Mouse (Mus musculus) thymus, postnatal 10 days (tissue): ENCODE measurements at regions not wholly inside any gene's neighbourhood (a gene's known extent, or its start where the extent isn't known, plus 50 kb on each side); places are given as distances from the start of the nearest gene placed in this dataset.

ENCODE experiments used
- DNase-seq, 2 experiments: peaks; one replicate each; pipeline ENCODE4 v3.0.0; 2021; ENCODE audit warnings: low spot score in 2 of 2

DNA sequence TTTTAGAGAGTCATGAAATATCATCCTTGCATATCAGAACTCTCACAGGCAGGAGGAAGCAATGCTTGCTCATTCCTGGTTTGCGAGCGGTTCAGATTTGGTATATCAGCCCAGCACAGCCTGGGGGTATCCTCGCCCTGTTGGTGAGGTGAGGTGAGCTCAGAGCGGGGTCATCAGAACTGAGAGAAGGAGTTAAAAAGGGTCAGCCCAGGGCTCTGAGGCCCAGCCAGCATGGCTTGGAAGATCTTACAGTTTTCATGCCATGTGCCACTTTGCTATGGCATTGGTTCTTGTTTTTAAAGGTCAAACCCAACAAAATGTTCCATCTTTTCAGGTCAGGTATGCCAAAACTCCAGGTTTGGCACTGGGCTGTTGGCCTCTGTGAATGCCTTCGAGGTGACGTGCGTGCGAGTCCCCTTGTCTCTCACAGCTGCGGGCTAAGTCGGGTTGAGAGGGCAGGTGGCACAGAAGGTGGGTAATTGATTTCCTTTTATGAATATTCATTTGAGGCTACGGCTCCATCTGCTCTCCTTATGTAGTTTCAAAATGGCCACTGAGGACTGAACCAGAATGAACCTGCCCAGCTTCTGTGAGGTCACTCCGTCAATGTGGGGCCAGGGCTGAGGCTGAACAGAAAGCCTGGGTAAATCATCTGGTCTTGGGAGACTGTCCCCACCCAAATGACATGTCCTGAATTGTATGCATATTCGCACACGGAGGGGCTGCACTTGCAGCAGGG lies 86.3 kb downstream of the Hhipl2 start:
- no peak for DNase-seq

DNA sequence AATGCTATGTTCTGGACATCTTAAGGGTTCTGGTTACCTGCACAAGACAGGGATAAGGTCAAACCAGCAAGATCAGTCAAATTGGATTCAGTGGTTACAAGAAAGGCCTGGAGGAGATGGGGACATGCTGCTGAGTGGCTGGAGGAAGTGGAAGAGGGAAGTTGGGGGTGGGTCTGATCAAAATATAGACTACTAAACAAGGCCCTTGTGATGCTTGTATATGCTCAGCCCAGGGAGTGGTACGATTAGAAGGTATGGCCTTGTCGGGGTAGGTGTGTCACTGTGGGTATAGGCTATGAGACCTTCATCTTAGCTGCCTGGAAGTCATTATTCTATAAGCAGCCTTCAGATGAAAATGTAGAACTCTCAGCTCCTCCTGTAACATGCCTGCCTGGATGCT lies 89.9 kb downstream of the Hhipl2 start:
- no peak for DNase-seq

DNA sequence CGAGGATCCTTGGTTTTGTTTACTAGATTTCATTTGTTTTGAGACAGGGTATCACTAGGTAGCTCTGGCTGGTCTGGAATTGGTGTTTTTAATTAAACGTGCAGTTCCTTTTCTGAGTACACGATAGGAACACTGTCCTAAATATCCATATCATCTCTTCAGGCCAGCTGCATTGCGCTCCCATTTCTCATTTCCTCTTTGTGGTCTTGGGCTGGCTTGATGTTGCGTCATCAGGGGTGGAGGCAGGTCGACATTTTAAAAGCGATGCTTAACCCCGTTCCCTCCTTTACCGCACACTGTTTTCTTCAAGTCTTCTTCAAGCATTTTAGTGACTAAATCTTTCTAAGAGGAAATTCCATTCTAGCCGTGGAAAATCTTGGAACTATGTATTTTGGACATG lies 92.7 kb downstream of the Hhipl2 start:
- DNase-seq: no peak

DNA sequence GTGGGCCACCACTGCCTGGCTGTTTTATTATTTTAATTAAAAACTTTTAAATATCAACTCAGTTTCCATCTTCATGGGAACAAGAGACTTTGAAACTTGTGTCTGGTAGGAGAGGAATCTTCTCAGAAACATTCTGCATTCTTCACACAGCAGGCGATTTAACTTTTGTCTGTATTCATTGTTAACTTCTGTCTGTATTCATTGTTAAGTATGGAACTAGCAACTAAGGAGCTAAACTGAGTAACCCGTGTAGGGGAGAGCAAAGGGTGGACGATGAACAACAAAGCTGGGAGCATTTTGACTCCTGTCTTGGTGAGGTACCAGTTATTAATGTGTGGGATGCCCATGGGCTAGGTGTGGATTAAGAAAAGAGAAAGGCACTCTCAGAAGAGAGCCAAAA lies 95.9 kb downstream of the Hhipl2 start:
- DNase-seq: no peak

DNA sequence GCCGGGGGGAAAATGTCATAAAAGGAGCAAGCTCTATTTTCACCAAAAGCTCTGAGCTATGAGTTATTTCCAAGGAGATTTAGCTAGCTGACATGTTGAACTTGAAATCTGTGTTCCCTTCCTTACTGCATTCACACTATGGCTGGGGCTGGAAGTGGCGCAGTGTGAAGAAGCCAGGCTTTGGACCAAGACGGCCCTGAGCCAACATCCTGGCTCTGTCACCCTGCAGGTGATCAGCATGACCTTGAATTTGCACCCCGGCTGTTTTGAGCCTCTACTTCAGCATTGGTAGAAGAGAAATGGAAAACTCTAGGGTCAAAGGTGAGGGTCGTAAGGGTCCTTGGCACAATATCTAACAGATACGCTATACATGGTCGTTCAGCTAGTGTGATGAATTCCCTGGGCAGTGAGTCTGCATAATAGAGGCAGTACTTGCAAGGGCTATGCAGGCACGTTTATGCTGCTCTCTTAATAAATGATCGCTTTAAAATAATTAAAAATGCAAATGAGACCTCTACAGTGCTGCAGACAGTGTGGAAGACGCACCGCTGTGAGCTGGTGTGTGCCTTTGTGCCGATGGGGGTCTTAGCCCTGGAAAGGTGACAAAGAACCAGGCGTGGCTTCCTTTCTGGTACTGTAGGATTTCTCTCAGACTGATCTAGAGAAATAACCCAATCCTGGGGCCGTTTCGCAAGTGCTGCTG lies 96.4 kb downstream of the Hhipl2 start:
- DNase-seq: no peak

DNA sequence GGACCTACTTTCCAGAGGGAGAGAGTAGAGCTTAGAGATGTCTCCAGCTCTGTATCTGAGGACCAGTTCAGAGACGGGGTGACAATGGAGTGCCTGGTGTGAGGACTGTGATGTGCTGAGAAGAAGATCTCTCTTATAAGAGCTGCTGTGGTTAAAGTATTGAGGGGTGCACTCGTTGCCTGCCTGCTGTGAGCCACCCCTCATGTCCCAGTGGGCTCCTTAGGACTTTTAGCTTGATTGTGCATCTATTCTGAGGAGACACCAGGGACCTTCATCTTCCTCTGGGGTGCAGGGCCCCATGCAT lies 96.9 kb downstream of the Hhipl2 start:
- DNase-seq: no peak

DNA sequence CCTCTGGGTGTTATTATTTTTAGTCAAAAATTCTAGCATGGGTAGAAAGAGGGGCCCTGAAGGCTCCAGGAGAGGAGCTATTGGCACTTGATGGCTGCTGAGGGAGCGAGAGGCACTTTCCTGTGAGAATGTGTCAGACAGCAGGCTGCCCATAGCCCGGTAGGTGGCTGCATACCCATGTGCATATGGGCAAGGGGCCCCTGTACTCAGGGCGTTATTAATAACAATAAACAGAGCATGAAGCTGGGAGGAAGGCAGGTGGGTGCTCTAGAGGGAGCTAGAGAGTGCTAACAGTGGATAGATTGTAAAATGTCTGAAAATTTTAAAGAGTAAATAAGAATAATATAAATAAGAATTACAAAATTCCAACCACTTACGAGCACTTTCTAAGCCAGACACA lies 98.2 kb downstream of the Hhipl2 start:
- no peak for DNase-seq

DNA sequence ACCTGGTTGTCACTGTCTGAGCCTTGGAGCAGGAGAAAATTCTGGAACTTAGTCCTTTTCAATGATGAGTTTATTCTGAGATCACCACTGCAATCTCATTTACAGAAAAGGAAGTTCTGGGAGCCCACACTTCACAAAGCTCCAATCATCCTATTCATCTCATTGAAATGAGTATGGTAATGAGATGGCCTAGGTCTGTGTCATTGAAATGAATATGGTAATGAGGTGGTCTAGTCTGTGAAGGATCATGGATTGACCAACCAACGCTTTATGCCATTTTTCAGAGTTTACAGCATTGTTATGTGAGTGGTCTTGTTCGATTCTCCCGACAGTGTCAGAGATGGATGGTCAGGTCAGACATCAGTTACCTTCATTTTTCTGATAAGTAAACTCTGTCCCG lies 99.2 kb downstream of the Hhipl2 start:
- no peak for DNase-seq

DNA sequence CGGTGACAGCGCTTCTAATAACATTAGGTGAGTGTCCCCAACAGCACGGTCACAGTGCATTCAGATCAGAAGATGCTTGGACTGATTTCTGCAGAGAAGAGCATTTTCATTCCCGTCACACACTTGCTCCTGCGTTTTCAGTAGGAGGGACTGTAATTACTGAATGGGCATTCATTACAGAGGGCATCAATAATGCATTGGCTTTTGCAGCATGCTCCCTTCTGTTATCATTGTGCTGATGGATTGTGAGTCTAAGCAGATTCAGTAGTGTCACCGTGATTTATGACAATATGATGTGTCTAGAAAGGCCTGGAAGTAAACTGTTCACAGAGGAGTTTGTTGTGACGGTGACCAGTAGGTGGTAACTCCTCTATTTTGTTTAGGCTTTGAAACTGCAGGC lies 103.6 kb downstream of the Hhipl2 start:
- DNase-seq: no peak

DNA sequence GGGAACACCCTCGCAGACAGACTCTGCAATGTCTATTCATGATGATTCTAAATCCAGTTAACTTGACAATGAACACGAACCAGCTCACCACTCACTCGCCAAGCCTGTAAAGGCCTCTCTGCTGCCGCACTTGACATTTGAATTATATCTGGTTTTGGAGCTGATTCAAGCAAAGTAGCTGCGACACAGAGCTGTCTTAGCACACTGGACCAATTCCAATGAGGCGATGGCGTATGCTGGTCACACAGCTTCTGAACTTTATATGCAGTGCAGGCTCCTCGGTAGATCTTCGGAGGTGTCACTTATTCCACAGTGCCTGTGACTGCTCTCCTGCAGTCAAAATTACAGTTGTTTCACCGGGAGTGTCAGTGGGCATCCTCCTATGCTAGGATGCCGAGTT lies 115.4 kb downstream of the Hhipl2 start:
- DNase-seq: no peak

DNA sequence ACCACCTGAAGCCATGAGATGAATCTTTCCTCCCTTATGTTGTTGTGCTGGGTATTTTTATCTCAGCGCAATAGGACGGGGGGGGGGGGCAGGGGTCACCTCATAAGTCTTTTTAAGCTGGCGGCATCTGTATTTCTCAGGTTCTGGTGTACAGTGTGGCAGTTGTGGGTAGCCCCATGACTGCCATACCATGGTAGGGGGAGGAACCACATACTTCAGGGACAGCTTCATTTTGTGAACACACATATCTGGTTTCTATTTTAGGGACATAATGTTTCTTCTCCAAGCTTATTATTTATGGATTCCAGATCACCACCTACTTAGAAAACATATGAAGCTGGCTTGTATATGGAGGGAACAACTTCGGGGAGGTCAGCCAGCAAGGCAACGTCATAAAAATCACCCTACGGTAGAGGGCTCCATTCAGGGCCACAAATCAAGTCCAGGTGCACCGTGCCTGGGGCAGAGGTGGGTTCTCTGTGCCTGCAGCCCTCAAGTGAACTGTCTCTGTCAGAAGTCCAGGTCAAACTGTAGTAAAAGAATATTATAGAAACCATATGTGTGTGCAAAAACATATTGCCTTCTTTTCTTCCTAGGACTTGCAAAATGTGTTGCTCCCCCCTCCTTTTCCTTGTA lies 130.9 kb downstream of the Hhipl2 start:
- DNase-seq: no peak

DNA sequence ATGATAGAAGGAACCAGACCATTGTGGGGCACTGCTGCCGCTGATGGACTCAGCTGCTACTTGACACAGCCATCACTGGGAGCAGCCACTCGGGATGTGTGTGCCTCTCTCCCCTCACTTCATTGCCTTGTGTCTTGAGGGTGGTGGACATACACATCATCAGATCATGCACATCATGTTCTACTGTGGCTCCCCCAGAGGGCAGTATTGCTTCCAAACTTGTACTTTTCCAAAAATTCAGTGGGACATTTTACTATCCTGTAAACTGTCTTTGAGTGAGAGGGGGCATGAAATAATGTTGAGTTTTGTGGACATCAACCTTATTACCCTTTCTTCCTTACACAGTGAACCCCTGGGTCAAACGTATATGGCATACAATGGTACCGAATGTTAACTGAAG lies 134.6 kb downstream of the Hhipl2 start:
- DNase-seq: no peak

DNA sequence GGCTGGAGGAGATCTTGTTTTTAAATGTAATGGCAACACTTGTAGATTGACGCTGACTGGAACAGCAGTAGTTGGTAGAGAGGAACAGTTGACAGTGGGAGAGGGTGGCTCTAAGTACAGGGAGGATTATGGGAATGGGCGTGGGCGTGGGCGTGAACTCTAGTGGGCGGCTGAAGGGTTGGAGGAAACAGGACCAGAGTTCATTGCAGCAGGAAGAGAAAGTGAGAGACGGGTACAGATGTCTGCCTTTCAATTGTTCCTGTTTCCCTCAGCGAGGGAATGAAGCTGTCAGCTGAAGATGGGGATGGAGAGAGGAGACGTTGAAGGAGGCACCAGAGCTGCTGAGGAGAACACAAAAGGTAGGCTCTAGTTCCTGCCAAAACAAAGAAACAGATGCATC lies 135.2 kb downstream of the Hhipl2 start:
- no peak for DNase-seq

DNA sequence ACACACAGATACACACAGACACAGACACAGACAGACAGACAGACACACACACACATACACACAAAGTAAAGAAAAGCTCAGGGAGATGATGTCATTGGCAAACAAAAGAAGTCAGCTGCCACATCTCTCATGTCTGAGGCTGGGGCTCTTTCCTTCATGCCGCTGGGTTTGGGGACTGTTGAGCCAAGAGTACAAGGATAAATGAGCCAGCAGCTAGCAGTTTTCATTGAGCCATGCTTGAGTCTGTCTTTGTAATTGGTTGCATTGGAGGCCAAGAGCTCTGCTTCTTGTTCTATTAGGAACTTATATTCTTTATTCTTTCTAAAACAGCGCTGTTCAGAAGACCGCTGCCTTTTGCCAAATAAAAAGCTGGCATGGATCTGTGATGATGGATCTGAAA lies 144.8 kb downstream of the Hhipl2 start:
- DNase-seq: no peak

DNA sequence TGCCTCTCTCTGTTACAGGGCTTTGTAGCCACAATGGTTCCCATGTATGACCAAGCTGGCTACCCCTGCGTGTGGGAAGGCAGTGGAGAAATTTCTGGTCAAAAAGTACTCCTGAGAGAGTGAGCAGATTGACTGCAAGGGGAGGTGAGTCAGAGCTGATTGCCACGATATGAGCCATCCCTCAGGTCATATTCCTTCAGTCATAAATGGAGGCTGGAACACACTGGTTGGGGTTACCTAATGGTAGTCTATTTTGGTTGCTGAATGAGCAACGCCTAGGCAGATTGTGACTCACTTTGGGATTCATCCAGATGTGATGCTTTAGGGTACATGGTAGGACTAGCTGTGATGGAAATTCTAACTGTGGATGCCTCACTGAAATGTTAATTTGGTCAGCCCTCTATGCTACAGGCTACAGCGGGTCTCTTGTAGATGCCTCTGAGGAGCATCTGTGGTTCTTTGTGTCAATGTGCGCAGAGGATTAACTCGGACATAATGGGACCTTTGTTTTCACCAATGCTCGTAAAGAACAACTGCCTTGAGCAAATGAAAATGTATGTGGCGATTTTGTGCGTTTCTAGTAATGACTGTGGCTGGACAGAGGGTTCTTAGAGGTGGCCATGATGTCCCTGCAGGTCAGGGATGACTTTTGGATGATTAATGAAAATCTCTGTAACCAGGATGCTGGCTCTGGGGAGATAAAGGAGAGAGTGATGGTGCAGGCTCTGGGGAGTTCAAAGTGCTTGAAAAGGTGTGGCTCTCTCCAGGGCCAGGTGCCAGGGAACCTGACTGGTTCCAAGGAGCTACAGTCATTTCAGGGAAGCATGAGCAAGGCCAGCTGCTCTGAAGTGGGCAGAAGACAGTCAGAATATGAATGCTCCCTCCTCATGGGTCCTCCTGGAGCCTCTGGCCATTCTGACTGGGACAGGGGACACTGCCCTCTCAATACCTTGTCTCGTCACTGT lies 155.9 kb downstream of the Hhipl2 start:
- no peak for DNase-seq

DNA sequence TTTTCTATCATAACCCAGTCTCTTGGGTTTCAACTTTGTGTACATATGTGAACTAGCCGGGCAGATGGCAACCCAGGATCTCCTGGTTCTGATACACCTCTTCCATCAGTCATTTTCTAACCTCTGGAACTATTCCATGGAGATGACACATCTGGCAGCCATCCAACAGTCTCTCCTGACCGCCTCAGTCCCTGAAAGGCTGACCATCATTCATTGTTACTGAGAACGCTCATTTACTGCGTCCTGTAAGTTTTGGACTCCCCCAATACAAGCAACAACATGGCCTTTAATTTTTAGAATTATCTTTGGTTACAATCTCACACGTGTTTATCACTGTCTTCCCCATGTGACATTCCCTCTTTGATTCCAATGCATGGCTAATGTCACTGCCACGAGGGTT lies 166.8 kb downstream of the Hhipl2 start:
- DNase-seq: no peak

DNA sequence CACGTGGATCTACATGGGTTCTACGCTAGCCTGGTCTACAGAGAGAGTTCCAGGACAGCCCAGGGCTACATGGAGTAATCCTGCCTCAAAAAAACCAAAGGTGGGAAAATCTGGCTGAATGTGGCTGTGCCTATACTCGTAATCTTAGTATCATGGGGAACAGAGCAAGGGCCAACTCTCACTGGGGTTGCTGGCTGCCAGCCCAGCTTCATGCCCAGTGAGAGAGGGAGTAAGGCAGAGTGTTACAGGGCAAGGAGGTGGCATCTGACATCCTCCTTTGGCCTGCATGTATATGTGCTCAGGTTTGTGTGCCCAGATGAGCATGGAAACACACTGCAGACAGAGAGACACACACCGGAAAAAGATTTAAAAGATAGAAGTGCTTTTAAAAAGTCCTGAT lies 168.4 kb downstream of the Hhipl2 start:
- DNase-seq: no peak

DNA sequence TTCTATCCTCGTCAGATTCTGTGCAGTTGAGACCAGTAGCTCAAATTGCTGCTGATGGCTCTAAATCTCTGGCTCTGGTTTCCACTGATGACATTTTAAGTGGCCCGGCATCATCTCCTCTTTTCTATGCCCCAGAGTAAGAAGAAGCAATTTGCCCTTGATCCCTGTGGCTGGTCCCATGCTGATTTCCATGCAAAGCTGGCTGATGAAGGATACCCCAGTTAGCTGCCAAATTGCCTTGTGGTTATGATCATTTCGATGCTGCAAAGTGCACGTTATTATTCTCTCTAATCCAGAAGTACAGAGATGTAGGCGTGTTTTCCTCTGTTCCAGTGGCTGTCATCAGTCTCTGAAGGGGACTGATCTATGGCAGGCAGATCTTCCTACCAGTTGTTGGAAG lies 177.3 kb downstream of the Hhipl2 start:
- no peak for DNase-seq

DNA sequence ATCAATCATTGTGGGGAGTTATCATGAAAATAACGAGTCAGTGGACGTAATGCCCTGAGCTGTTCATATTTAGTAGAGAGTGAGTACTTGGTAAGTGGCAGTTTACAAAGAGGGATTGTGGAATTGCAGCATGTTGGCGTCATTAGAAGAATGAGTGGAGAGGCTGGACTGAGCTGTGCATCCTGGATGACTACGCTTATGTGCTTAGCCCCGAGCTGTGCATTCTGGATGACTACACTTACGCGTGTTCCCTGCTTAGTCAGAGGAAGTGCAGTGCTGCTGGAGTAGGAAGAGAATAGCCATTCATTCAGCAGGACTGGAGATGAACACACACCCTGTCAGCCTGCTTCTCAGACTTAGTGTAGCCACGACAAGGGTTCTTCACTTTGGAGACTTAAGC lies 182.5 kb downstream of the Hhipl2 start:
- no peak for DNase-seq

DNA sequence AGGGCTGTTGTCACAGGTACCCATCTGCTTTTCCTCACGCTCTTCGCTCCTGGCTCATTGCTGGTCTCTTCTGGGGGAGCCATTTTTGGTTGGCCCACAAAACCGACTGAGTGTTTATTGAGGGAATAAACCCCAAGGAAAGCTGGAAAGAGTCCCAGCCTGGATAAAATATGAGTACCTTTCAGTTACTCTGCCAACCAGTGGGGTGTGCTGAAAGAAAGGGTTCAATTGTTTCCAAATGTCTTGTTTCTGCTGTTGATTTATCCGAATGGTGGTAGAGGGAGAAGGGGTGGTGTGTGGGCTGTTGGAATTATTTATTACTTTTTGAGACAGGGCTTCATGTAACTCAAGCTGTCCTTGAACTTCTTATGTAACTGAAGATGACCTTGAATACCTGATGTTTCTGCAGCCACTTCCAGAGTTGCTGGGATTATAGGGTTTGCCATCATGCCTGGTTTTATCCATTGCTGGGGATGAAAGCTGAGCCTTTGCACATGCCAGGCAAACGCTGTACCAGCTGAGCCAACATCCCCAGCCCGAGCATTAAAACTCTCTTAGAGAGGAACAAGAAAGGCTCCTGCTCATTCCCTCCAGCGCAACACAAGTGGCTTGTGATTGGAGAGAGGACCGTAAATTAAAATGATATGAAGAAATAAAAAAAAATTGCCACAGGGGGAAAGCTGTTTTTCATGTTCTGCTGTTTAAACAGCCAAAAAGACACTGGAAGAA lies 194.1 kb downstream of the Hhipl2 start:
- no peak for DNase-seq

DNA sequence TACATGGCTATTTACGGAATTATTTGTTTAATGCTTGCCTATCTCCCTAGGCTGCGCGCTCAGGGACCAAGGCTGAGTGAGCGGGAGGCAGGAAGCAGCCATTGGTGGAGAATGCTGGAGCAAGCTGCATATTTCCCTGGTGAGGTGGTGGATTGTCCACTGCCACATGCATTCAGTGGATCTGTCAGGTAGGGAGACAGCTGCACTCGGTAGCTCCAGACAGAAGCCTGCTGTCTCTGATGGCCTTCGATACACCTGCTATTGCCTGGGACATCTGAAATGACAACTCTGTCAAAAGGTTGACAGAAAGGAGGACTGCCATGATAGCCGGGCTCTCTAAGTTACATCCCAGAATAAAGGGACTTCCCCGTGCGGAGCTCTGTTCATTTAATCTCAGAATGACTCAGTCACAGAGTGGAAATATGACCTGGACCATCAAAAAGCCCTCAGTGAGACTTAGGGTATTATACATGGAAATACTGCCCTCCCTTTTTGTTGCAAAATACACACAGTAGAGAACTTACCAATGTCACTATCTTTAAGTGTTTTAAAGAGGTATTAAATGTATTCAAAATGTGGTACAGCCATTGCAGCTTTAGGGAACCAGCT lies 201.5 kb downstream of the Hhipl2 start:
- DNase-seq: no peak
